Mouse (Mus musculus): Measurements from ENCODE around the gene Cmtm5. TPM values are rescaled to one million over a fixed set of nuclear protein-coding genes. Genes with fewer than 3 reads are reported as not detected.
"Not testable (repeated sequence)": the region's sequence is repeated elsewhere in the genome, so short reads cannot be mapped to it uniquely, and the experiment has no call there.

Gene Cmtm5
- polyA plus RNA-seq, 2 experiments: 18.6 to 22.7 TPM

- no peak for DNase-seq (ENCODE audit: low spot score)
- no peak overlapping the region for H3K9ac ChIP-seq (ENCODE audit: low read depth, low read length, severe bottlenecking)
Observed at GRCm38 (mm10) chr14:54953664-54954206, 17.7 kb downstream of the Cmtm5 start.

GRCm38 (mm10) chr14:54954474-54954873 lies 18.4 kb downstream of the Cmtm5 start:
- no peaks in the 10 kb centered on the region for H3K4me1 ChIP-seq (ENCODE audit: control insufficient read depth, insufficient read depth, low read length)
- 76% methylated on average over 3 of the region's 3 CpGs for WGBS
- H3K9ac ChIP-seq (ENCODE audit: low read depth, low read length, severe bottlenecking): no peak overlapping the region
- H3K4me3 ChIP-seq (replicated peaks; ENCODE audit: low read length): no peak overlapping the region
- DNase-seq (ENCODE audit: low spot score) (no peak), ATAC-seq (ENCODE audit: low FRiP score, low read depth) (no peak)
- H3K27me3 ChIP-seq (ENCODE audit: control insufficient read depth, insufficient read depth, low read length): no peaks in the 10 kb centered on the region
- no peak for TF ChIP-seq POLR2A (IDR thresholded peaks at IDR 0.05; ENCODE audit: borderline replicate concordance, extremely low read depth, insufficient read depth, insufficient read length)
- H3K9me3 ChIP-seq (ENCODE audit: control insufficient read depth, low read length): no peaks in the 10 kb centered on the region
- H3K27ac ChIP-seq (replicated peaks; ENCODE audit: low read depth, low read length): no peak overlapping the region
- H3K36me3 ChIP-seq (ENCODE audit: control insufficient read depth, insufficient read depth, low read length): no peaks in the 10 kb centered on the region
- no peak overlapping the region for H3K4me2 ChIP-seq (replicated peaks; ENCODE audit: low read depth, low read length, severe bottlenecking)

More at GRCm38 (mm10) chr14:54953664-54954206, 17.7 kb downstream of the Cmtm5 start:
- H3K4me1 ChIP-seq (ENCODE audit: control insufficient read depth, insufficient read depth, low read length): no peaks in the 10 kb centered on the region
- H3K4me2 ChIP-seq (replicated peaks; ENCODE audit: low read depth, low read length, severe bottlenecking): no peak overlapping the region
- H3K27ac ChIP-seq (replicated peaks; ENCODE audit: low read depth, low read length): no peak overlapping the region
- H3K27me3 ChIP-seq (ENCODE audit: control insufficient read depth, insufficient read depth, low read length): no peaks in the 10 kb centered on the region
- TF ChIP-seq POLR2A (IDR thresholded peaks at IDR 0.05; ENCODE audit: borderline replicate concordance, extremely low read depth, insufficient read depth, insufficient read length): no peak
- no peak overlapping the region for H3K4me3 ChIP-seq (replicated peaks; ENCODE audit: low read length)
- H3K36me3 ChIP-seq (ENCODE audit: control insufficient read depth, insufficient read depth, low read length): no peaks in the 10 kb centered on the region
- WGBS: 93% methylated on average over 8 of the region's 8 CpGs
- no peaks in the 10 kb centered on the region for H3K9me3 ChIP-seq (ENCODE audit: control insufficient read depth, low read length)
- ATAC-seq (ENCODE audit: low FRiP score, low read depth): no peak

GRCm38 (mm10) chr14:54955481-54955880 lies 19.4 kb downstream of the Cmtm5 start:
- DNase-seq (ENCODE audit: low spot score) (no peak), ATAC-seq (ENCODE audit: low FRiP score, low read depth) (no peak)
- TF ChIP-seq POLR2A (IDR thresholded peaks at IDR 0.05; ENCODE audit: borderline replicate concordance, extremely low read depth, insufficient read depth, insufficient read length): no peak
- 76% methylated on average over 3 of the region's 3 CpGs for WGBS
- no peak overlapping the region for H3K4me3 ChIP-seq (replicated peaks; ENCODE audit: low read length)
- no peaks in the 10 kb centered on the region for H3K36me3 ChIP-seq (ENCODE audit: control insufficient read depth, insufficient read depth, low read length)
- no peaks in the 10 kb centered on the region for H3K4me1 ChIP-seq (ENCODE audit: control insufficient read depth, insufficient read depth, low read length)
- no peak overlapping the region for H3K4me2 ChIP-seq (replicated peaks; ENCODE audit: low read depth, low read length, severe bottlenecking)
- H3K9ac ChIP-seq (ENCODE audit: low read depth, low read length, severe bottlenecking): no peak overlapping the region
- no peak overlapping the region for H3K27ac ChIP-seq (replicated peaks; ENCODE audit: low read depth, low read length)
- no peaks in the 10 kb centered on the region for H3K9me3 ChIP-seq (ENCODE audit: control insufficient read depth, low read length)
- H3K27me3 ChIP-seq (ENCODE audit: control insufficient read depth, insufficient read depth, low read length): no peaks in the 10 kb centered on the region

- H3K4me3 ChIP-seq (replicated peaks; ENCODE audit: low read length): no peak overlapping the region
- no peak overlapping the region for H3K27ac ChIP-seq (replicated peaks; ENCODE audit: low read depth, low read length)
- no peak overlapping the region for H3K4me2 ChIP-seq (replicated peaks; ENCODE audit: low read depth, low read length, severe bottlenecking)
- H3K4me1 ChIP-seq (ENCODE audit: control insufficient read depth, insufficient read depth, low read length): no peaks in the 10 kb centered on the region
- H3K36me3 ChIP-seq (ENCODE audit: control insufficient read depth, insufficient read depth, low read length): no peaks in the 10 kb centered on the region
- no peaks in the 10 kb centered on the region for H3K9me3 ChIP-seq (ENCODE audit: control insufficient read depth, low read length)
- TF ChIP-seq POLR2A (IDR thresholded peaks at IDR 0.05; ENCODE audit: borderline replicate concordance, extremely low read depth, insufficient read depth, insufficient read length): no peak
- no peak overlapping the region for H3K9ac ChIP-seq (ENCODE audit: low read depth, low read length, severe bottlenecking)
- DNase-seq (ENCODE audit: low spot score) (no peak), ATAC-seq (ENCODE audit: low FRiP score, low read depth) (no peak)
- WGBS: 81% methylated on average over 9 of the region's 9 CpGs
- H3K27me3 ChIP-seq (ENCODE audit: control insufficient read depth, insufficient read depth, low read length): no peaks in the 10 kb centered on the region
Observed at GRCm38 (mm10) chr14:54956533-54956932, 20.5 kb downstream of the Cmtm5 start.

- 92% methylated on average over 4 of the region's 4 CpGs for WGBS
- H3K4me3 ChIP-seq (replicated peaks; ENCODE audit: low read length): no peak overlapping the region
- H3K27ac ChIP-seq (replicated peaks; ENCODE audit: low read depth, low read length): no peak overlapping the region
- H3K4me2 ChIP-seq (replicated peaks; ENCODE audit: low read depth, low read length, severe bottlenecking): no peak overlapping the region
- no peaks in the 10 kb centered on the region for H3K9me3 ChIP-seq (ENCODE audit: control insufficient read depth, low read length)
- H3K27me3 ChIP-seq (ENCODE audit: control insufficient read depth, insufficient read depth, low read length): no peaks in the 10 kb centered on the region
- H3K4me1 ChIP-seq (ENCODE audit: control insufficient read depth, insufficient read depth, low read length): no peaks in the 10 kb centered on the region
- H3K9ac ChIP-seq (ENCODE audit: low read depth, low read length, severe bottlenecking): no peak overlapping the region
- TF ChIP-seq POLR2A (IDR thresholded peaks at IDR 0.05; ENCODE audit: borderline replicate concordance, extremely low read depth, insufficient read depth, insufficient read length): no peak
- H3K36me3 ChIP-seq (ENCODE audit: control insufficient read depth, insufficient read depth, low read length): no peaks in the 10 kb centered on the region
- no peak for DNase-seq (ENCODE audit: low spot score)
- no peak for ATAC-seq (ENCODE audit: low FRiP score, low read depth)
Observed at GRCm38 (mm10) chr14:54958503-54958902, 22.4 kb downstream of the Cmtm5 start.

- no peak overlapping the region for H3K4me3 ChIP-seq (replicated peaks; ENCODE audit: low read length)
- DNase-seq (ENCODE audit: low spot score) (no peak), ATAC-seq (ENCODE audit: low FRiP score, low read depth) (no peak)
- TF ChIP-seq POLR2A (IDR thresholded peaks at IDR 0.05; ENCODE audit: borderline replicate concordance, extremely low read depth, insufficient read depth, insufficient read length): no peak
- H3K27me3 ChIP-seq (ENCODE audit: control insufficient read depth, insufficient read depth, low read length): no peaks in the 10 kb centered on the region
- H3K9ac ChIP-seq (ENCODE audit: low read depth, low read length, severe bottlenecking): no peak overlapping the region
- no peaks in the 10 kb centered on the region for H3K4me1 ChIP-seq (ENCODE audit: control insufficient read depth, insufficient read depth, low read length)
- WGBS: 90% methylated on average over 3 of the region's 3 CpGs
- no peaks in the 10 kb centered on the region for H3K9me3 ChIP-seq (ENCODE audit: control insufficient read depth, low read length)
- no peak overlapping the region for H3K4me2 ChIP-seq (replicated peaks; ENCODE audit: low read depth, low read length, severe bottlenecking)
- no peaks in the 10 kb centered on the region for H3K36me3 ChIP-seq (ENCODE audit: control insufficient read depth, insufficient read depth, low read length)
- H3K27ac ChIP-seq (replicated peaks; ENCODE audit: low read depth, low read length): no peak overlapping the region
Observed at GRCm38 (mm10) chr14:54959197-54959596, 23.1 kb downstream of the Cmtm5 start.

- not testable (repeated sequence) for H3K36me3 ChIP-seq (ENCODE audit: control insufficient read depth, insufficient read depth, low read length); H3K9ac ChIP-seq (ENCODE audit: low read depth, low read length, severe bottlenecking); H3K9me3 ChIP-seq (ENCODE audit: control insufficient read depth, low read length); H3K27me3 ChIP-seq (ENCODE audit: control insufficient read depth, insufficient read depth, low read length); H3K27ac ChIP-seq (replicated peaks; ENCODE audit: low read depth, low read length); H3K4me2 ChIP-seq (replicated peaks; ENCODE audit: low read depth, low read length, severe bottlenecking); H3K4me3 ChIP-seq (replicated peaks; ENCODE audit: low read length); ATAC-seq (ENCODE audit: low FRiP score, low read depth); DNase-seq (ENCODE audit: low spot score); H3K4me1 ChIP-seq (ENCODE audit: control insufficient read depth, insufficient read depth, low read length)
- 90% methylated on average over 11 of the region's 12 CpGs for WGBS
Observed at GRCm38 (mm10) chr14:54959853-54960613, 24.0 kb downstream of the Cmtm5 start.
